Mouse (Mus musculus) neural tube, embryonic 12.5 days (tissue): ENCODE measurements around the gene Nt5dc2. TPM values are rescaled to one million over a fixed set of nuclear protein-coding genes. Genes with fewer than 3 reads are reported as not detected.

Experiments
- ATAC-seq: fragments of 200-750 bp; cut with Nextera tagmentation; 2 replicates; pipeline ENCODE4 v1.8.0; 2017; ENCODE audit warnings: low read depth, mild to moderate bottlenecking, moderate TSS enrichment, moderate library complexity; ENCODE audit not compliant: low FRiP score
- H3K27ac ChIP-seq: fragments of 300-500 bp; sonication (generic); 2 replicates; pipeline ENCODE4 v1.5.1; 2016
- H3K27me3 ChIP-seq: fragments of 300-500 bp; sonication (generic); replicated peaks from 2 replicates; pipeline ENCODE4 v1.6.1; 2016; ENCODE audit warnings: mild to moderate bottlenecking
- H3K36me3 ChIP-seq: fragments of 300-500 bp; sonication (generic); 2 replicates; pipeline ENCODE4 v1.6.1; 2016; ENCODE audit warnings: mild to moderate bottlenecking
- H3K4me1 ChIP-seq: fragments of 300-500 bp; sonication (generic); 2 replicates; pipeline ENCODE4 v1.6.1; 2016
- H3K4me2 ChIP-seq: fragments of 300-500 bp; sonication (generic); replicated peaks from 2 replicates; pipeline ENCODE4 v1.6.1; 2016; ENCODE audit warnings: mild to moderate bottlenecking
- H3K4me3 ChIP-seq: fragments of 300-500 bp; sonication (generic); 2 replicates; pipeline ENCODE4 v1.5.1; 2016
- H3K9ac ChIP-seq: fragments of 300-500 bp; sonication (generic); 2 replicates; pipeline ENCODE4 v1.6.1; 2016; ENCODE audit warnings: mild to moderate bottlenecking
- H3K9me3 ChIP-seq: fragments of 300-500 bp; sonication (generic); 2 replicates; pipeline ENCODE4 v1.6.1; 2016; ENCODE audit warnings: mild to moderate bottlenecking
- WGBS: fragments of 180-500 bp; shearing (Covaris S2); methylation state at CpG from one replicate; pipeline ENCODE4 v1.1.7; 2016; 5-methylcytosine and 5-hydroxymethylcytosine counted together
- polyA plus RNA-seq: library from polyadenylated mRNA; unstranded; fragments of >200 nt; fragmentation: Nextera tagmentation; extraction: Ambion mirVana; gene quantifications from 2 replicates; pipeline ENCODE4 v1.2.1, GENCODE M21; 2016

Nt5dc2 gene
- polyA plus RNA-seq: 437 and 462 TPM in 2 replicates

DNA sequence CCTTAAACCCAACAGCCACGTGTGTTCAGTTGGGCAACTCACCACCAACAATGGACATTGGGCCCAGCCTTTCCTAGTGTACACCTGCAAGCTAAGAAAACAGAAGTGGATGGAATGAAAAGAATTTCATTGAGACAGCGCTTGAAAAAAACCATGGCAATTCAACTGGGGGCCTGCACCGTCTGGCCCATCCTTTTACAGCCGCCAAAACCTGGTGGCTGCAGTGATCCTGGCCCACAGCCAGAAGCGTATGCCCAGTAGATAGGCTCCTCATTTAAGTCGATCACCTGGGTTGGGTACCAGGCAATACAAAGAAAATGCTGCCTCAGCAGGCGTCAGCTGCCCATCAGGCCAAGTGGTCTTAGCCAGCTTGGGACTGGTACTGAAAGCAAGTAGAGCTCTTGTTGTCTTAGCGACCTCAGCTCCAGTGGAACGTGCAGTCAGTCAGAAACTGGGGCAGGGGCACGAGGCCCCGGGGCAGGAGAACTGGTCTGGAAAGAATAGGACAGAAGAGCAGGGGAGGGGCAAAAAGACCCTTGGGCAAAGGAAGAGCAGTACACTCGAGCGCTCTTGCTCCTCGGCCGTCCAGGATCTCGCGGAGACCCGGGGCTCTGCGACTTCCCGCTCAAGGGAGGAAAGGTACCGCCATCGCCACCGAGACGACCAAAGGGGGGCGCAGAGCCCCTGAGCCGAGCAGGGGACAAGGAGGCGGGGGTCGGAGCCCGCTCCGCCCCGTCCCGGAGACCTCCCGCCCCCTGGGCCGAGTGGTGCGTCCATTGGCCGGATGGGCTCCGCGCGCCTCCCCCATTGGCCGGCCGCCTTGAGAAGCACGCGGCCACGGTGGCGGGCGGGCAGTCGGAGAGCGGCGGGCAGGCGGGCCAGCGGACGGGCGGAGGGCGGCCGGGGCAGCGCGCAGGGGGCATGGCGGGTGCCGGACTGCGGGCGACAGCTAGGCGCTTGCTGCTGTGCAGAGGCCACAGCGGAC is at the start of gene Nt5dc2:
Gene Nt5dc2, plus strand, starts transcription at position 818 of the 985 bp plus-strand sequence.
- ATAC-seq: peak; percentile 82
- Histone ChIP-seq H3K4me3 (peak within 1 kb of the TSS; percentile 93), H3K4me1 (peaks cover 51% of the 10 kb centered on the region)

DNA sequence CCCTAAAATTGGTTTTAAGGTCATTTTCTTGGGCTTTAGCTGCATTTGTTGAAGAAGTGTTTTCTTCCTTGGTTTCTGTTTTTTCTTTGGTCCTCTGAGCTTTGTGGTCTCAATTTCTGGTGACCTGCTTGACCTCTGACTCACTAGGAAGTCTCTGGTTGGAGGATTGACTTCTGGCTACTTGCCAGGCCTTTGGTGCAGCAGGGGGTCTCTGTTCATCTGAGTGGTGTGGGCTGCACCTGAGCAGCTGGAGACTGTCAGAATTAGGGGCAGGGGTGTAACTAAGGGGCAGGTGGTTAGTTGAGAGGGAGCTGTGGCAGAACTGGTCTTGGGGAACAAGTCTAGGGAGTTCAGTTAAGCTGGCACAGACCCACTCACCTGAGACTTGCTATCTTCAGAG is 49.7 kb upstream of the Nt5dc2 start:
- Histone ChIP-seq H3K36me3 (peaks cover 57% of the 10 kb centered on the region), H3K9ac (no peak overlapping the region), H3K9me3 (no peaks in the 10 kb centered on the region), H3K4me2 (no peak overlapping the region), H3K4me3 (no peak overlapping the region), H3K27me3 (no peaks in the 10 kb centered on the region), H3K4me1 (0 out of 2 replicates have a peak, but pooled peaks cover 4% of the 10 kb centered on the region), H3K27ac (no peak overlapping the region)
- no peak for ATAC-seq

More for the DNA sequence above, at the start of gene Nt5dc2:
- H3K36me3 ChIP-seq: peaks cover 13% of the 10 kb centered on the region
- H3K4me2 ChIP-seq: peak within 1 kb of the TSS; percentile 85
- no peaks in the 10 kb centered on the region for H3K9me3 ChIP-seq
- peak within 1 kb of the TSS; percentile 79 for H3K27ac ChIP-seq
- peak within 1 kb of the TSS; percentile 96 for H3K9ac ChIP-seq
- WGBS: 5% methylated on average over 62 of the region's 63 CpGs
- H3K27me3 ChIP-seq: no peaks in the 10 kb centered on the region

DNA sequence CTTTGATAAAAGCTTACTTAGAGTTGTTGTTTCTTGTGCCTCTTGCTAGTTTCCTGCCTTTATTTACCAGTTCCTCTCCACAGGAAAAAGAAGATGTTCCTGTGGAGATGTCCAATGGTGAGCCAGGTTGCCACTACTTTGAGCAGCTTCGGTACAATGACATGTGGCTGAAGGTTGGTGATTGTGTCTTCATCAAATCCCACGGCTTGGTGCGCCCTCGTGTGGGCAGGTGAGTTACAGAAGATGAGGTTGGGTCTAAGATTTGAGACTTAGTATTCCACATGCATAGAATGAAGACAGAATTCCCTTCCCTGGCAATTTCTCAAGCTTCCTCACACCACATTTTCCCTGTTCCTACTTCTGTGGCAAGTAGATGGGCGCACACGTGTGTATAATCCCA is 43.4 kb upstream of the Nt5dc2 start:
- no peaks in the 10 kb centered on the region for H3K4me1 ChIP-seq
- no peaks in the 10 kb centered on the region for H3K9me3 ChIP-seq
- no peak overlapping the region for H3K27ac ChIP-seq
- peaks cover 77% of the 10 kb centered on the region for H3K36me3 ChIP-seq
- H3K27me3 ChIP-seq: no peaks in the 10 kb centered on the region
- no peak overlapping the region for H3K9ac ChIP-seq
- no peak overlapping the region for H3K4me2 ChIP-seq
- no peak overlapping the region for H3K4me3 ChIP-seq
- 88% methylated on average over 6 of the region's 6 CpGs for WGBS
- ATAC-seq: no peak

DNA sequence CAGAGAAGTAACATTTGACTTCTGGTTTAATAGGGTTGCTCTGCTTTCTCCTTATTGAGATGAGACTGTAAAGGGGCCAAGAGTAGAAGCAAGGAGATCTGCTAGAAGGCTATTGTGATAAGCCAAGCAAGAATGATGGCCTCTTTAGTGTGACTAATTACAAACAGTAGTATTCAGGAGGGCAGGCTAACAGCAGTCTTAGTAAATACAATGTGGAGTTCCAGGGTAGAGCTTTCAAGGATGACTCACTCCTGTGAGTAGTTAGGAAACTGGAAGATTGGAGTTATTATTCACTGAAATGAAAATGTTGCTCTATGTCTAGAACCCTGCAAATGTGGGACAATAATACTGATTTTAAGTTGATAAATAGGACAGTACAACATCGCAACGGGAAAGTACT is 42.3 kb upstream of the Nt5dc2 start:
- Histone ChIP-seq H3K9me3 (no peaks in the 10 kb centered on the region), H3K36me3 (peaks cover 76% of the 10 kb centered on the region), H3K4me2 (no peak overlapping the region), H3K4me1 (no peaks in the 10 kb centered on the region), H3K4me3 (no peak overlapping the region), H3K27me3 (no peaks in the 10 kb centered on the region), H3K9ac (no peak overlapping the region), H3K27ac (no peak overlapping the region)
- ATAC-seq: no peak
- WGBS: 96% methylated on average over 2 of the region's 2 CpGs

DNA sequence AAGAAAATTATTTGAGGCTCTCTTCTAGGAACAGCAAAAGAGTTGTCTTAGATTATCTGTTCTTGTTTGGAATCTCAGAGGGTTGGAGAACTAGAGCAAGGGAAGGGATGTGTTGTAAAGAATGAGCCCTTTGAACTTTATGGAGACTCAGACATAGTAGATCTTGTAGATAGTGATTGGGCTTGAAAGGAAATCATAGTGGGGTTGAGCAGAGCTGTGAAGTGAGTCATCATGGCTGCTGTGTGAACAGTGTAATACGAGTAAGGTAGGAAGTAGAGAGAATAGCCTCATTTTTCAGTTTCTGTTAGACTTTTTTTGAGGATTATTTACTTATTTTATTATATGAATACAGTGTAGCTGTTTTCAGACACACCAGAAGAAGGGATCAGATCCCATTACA is 40.9 kb upstream of the Nt5dc2 start:
- peaks cover 78% of the 10 kb centered on the region for H3K36me3 ChIP-seq
- WGBS: 79% methylated on average over 1 of the region's 1 CpGs
- ATAC-seq: no peak

DNA sequence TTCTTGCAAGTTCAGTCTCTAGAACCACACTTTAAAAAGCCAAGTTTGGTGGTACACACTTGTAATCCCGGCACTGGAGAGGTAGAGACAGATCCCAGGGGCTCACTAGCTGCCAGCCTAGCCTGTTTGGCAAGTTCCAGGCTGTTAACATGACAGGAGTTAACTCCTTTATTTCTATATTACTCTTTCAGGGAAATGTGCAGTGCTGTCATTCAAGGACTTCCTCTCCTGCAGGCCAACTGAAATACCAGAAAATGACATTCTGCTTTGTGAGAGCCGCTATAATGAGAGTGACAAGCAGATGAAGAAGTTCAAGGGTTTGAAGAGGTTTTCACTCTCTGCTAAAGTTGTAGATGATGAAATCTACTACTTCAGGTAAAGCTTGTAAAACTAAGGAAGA is 25.7 kb upstream of the Nt5dc2 start:
- 92% methylated on average over 2 of the region's 2 CpGs for WGBS
- Histone ChIP-seq H3K27me3 (no peaks in the 10 kb centered on the region), H3K9ac (no peak overlapping the region), H3K4me3 (no peak overlapping the region), H3K9me3 (no peaks in the 10 kb centered on the region), H3K4me2 (no peak overlapping the region), H3K36me3 (peaks cover 67% of the 10 kb centered on the region), H3K27ac (no peak overlapping the region), H3K4me1 (no peaks in the 10 kb centered on the region)
- no peak for ATAC-seq

More for the DNA sequence above, 40.9 kb upstream of the Nt5dc2 start:
- Histone ChIP-seq H3K27me3 (no peaks in the 10 kb centered on the region), H3K27ac (no peak overlapping the region), H3K4me2 (no peak overlapping the region), H3K4me3 (no peak overlapping the region), H3K9me3 (no peaks in the 10 kb centered on the region), H3K9ac (no peak overlapping the region), H3K4me1 (no peaks in the 10 kb centered on the region)

DNA sequence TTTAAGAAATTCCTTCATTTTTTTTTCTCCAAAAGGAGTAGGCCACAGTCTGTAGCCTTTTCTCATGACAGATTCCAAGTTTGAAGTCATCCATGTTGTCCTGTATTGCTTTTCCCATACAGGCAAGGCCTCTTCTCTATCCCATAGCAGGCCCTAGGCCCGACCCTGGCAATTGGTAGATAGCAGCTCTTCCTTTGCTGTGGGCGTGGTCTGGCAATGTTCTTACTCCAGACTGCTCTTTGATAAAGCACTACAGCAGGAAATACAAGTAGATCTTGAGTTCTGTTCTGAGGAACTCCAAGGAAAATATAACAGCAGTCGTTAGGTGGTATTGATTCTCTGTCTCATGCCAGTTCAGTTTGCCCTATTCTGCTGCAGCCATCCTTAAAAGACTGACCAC is 20.2 kb upstream of the Nt5dc2 start:
- Histone ChIP-seq H3K27me3 (no peaks in the 10 kb centered on the region), H3K4me2 (no peak overlapping the region), H3K27ac (no peak overlapping the region), H3K9ac (no peak overlapping the region), H3K9me3 (no peaks in the 10 kb centered on the region), H3K4me3 (no peak overlapping the region), H3K4me1 (no peaks in the 10 kb centered on the region), H3K36me3 (peaks cover 75% of the 10 kb centered on the region)
- 87% methylated on average over 3 of the region's 3 CpGs for WGBS
- ATAC-seq: no peak

DNA sequence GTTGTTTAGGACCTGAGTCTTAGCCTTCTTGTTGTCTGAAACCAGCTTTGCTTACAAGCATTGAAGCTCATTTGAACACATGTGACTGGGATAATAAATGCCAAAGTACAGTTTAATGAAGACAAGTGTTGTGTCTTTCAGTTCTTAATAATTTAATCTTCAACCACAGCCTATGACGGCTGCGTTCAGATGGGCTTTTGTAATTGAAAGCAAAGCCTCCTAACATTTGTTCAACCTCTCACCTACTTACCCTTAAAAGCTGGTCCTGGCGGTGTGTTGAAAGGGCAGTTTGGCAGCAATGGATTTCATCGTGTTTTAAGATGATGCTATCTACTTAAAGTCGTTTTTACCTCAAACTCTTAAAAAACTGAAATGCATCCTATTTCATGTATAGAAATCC is 18.7 kb upstream of the Nt5dc2 start:
- H3K4me1 ChIP-seq: no peaks in the 10 kb centered on the region
- no peak overlapping the region for H3K4me3 ChIP-seq
- 89% methylated on average over 5 of the region's 5 CpGs for WGBS
- H3K36me3 ChIP-seq: peaks cover 73% of the 10 kb centered on the region
- H3K9ac ChIP-seq: no peak overlapping the region
- no peaks in the 10 kb centered on the region for H3K9me3 ChIP-seq
- no peak overlapping the region for H3K27ac ChIP-seq
- no peaks in the 10 kb centered on the region for H3K27me3 ChIP-seq
- ATAC-seq: no peak
- H3K4me2 ChIP-seq: no peak overlapping the region

DNA sequence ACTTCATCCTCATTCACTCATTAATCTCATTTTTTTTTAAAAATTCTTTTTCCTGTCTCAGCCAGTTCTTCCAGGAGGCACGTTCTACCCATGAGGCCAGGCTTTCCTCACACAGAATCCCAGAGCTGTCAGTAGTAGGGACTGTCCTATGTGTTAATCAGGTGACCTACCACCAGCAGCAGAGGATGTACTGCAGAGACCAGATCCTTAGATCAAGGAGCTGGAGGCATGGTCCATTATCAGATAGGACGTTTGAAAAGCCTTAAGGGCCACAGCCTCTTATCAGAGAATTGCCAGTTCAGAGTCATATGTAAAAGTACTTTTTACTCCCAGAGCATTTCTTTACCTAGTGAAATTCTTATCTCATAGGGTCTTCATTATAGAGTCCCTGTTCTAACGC is 16.8 kb upstream of the Nt5dc2 start:
- no peak for ATAC-seq
- H3K9ac ChIP-seq: no peak overlapping the region
- H3K4me1 ChIP-seq: no peaks in the 10 kb centered on the region
- H3K36me3 ChIP-seq: peaks cover 74% of the 10 kb centered on the region
- H3K27ac ChIP-seq: no peak overlapping the region
- H3K4me3 ChIP-seq: no peak overlapping the region
- no peak overlapping the region for H3K4me2 ChIP-seq
- no peaks in the 10 kb centered on the region for H3K9me3 ChIP-seq
- no peaks in the 10 kb centered on the region for H3K27me3 ChIP-seq
- WGBS: 84% methylated on average over 3 of the region's 3 CpGs

DNA sequence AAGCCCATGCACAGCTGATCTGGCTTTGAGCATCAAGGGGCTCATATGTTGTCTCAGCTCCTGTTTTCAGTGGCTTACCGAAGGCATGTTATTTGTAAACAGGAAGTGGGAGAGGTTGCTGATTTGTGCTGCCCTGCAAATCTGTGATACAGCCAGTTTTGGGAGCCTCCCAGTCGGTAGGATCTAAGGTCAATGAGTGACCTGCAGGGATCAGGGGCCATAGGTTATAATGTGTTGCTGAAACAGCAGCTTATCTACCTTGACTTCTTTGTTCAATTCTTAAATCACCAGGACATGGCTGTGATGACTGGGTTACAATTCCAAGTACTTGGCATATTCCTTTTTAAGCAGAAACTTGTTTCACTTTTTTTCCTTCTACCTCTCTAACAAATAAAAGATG is 15.3 kb upstream of the Nt5dc2 start:
- no peaks in the 10 kb centered on the region for H3K9me3 ChIP-seq
- no peaks in the 10 kb centered on the region for H3K27me3 ChIP-seq
- peaks cover 60% of the 10 kb centered on the region for H3K36me3 ChIP-seq
- no peak overlapping the region for H3K9ac ChIP-seq
- no peak overlapping the region for H3K4me2 ChIP-seq
- no peaks in the 10 kb centered on the region for H3K4me1 ChIP-seq
- no peak overlapping the region for H3K4me3 ChIP-seq
- ATAC-seq: no peak
- 90% methylated on average over 2 of the region's 2 CpGs for WGBS
- H3K27ac ChIP-seq: no peak overlapping the region

DNA sequence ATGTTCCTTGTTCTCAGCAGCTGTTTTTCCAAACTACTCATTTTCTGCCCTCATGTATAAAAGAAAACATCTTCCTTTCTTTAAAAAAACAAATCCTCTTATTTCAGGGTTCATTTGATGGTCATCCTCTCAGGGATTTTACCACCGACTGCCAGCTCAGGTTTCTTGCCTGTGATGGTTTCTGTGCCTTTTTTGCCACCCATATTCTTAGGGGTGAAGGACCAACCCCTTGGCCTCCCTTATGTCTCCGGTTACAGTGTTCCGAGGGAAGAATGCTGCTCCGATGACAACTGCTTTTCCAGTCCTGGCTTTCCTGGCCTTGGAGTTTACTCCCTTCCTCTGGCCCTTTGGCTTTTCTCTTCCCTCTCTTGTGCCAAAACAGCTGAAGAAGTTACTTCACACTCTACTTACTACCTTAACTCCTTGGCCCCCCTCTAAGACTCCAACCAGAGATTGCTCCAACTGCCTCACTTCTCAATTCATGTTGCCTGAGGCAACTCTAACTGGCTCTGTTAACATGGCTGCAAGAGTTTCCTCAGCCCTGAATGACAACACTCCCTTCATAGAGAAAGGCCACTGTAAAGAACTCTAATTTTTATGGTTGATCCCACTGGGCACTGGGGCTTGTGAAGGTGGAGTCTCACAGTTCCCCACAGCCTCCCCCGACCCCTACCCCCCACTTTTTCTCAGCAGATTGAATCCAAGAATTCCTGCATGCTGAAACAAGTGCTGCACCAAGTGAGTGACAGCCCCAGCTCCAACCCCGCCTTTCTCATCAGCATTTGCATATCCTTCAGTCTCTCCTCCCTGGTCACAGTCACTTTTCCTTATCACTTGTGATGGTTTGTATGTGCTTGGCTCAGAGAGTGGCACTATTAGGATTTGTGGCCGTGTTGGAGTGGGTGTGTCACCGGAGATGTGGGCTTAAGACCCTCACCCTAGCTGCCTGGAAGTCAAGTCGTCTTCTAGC is 5.5 kb upstream of the Nt5dc2 start:
- Histone ChIP-seq H3K4me1 (peaks cover 30% of the 10 kb centered on the region), H3K4me2 (peak overlapping the region; percentile 14; the same call in 1 of the 2 replicates), H3K4me3 (no peak overlapping the region), H3K27ac (no peak overlapping the region), H3K36me3 (peaks cover 16% of the 10 kb centered on the region), H3K9ac (0 out of 2 replicates have a peak overlapping the region, but pooled peaks have one; percentile 21), H3K9me3 (no peaks in the 10 kb centered on the region), H3K27me3 (no peaks in the 10 kb centered on the region)
- WGBS: 72% methylated on average over 9 of the region's 9 CpGs
- no peak for ATAC-seq

DNA sequence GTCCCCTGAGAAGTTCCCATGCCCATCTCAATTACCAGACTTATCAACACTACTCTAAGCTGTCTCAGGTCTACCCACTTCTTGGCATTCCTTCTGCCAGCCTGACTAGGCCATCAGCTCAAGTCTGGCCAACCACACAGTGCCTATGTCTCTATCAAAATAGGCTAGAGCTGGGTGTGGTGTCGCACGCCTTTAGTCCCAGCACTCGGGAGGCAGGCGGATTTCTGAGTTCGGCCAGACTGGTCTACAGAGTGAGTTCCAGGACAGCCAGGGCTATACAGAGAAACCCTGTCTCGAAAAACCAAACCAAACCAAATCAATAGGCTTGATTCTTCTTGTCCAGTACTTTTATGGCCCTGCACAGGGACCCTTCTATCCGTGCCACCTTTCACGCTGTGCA is 4.0 kb upstream of the Nt5dc2 start:
- Histone ChIP-seq H3K4me3 (no peak overlapping the region), H3K27me3 (no peaks in the 10 kb centered on the region), H3K36me3 (peaks cover 8% of the 10 kb centered on the region), H3K27ac (no peak overlapping the region), H3K4me1 (peaks cover 37% of the 10 kb centered on the region), H3K9ac (no peak overlapping the region; the same call in 1 of the 2 replicates), H3K4me2 (peak overlapping the region; percentile 42), H3K9me3 (no peaks in the 10 kb centered on the region)
- no peak for ATAC-seq
- 93% methylated on average over 8 of the region's 8 CpGs for WGBS
